Mouse (Mus musculus) kidney, postnatal 36 days (tissue): ENCODE measurements around the gene Strip2.
A peak's percentile ranks its signal among the peaks of the same experiment; 100 is the strongest.

Experiments used
- DNase-seq, 2 experiments: peaks; one replicate each; pipeline ENCODE4 v3.0.0; 2021 to 2022; ENCODE audit warnings: mixed read lengths in 2 of 2

Gene Strip2

DNA sequence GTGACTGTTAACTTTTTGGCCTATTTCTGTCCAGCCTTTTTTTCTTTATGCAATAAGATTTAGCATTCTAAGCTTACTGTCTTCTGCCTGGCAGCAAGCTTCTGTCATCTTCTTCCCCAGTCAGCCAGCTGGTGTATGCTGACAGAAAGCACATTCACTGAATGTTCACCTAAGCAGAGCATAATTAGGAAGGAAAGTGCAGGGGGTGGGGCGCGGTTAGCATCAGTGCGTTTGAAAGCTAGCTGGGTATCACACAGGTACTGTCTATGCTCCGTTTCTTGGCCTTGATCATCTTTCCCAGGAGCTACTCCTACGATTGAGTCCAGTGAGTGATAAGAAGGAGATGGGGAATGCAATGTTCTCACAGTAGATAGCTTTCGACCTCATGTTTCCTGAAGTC, 13.9 kb downstream of the Strip2 start:
- peak in 1 of 2 experiments; percentile 14 for DNase-seq

DNA sequence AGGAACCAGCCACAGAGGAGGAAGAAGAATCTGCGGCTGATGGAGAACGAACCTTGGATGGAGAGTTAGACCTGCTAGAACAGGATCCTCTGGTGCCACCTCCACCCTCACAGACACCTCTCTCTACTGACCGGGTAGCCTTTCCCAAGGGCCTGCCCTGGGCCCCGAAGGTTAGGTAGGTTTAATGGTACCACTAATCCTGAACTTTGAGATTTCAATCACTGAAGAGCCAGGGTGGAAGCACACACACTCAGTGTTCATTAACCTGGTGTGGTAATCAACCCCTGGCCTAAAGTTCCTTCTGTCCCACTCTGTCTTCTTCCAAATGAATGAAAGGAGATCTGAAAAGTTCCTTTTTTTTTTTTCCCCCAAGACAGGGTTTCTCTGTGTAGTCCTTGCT, 14.4 kb downstream of the Strip2 start:
- DNase-seq, result peak in 1 of 2 experiments; percentile 20

DNA sequence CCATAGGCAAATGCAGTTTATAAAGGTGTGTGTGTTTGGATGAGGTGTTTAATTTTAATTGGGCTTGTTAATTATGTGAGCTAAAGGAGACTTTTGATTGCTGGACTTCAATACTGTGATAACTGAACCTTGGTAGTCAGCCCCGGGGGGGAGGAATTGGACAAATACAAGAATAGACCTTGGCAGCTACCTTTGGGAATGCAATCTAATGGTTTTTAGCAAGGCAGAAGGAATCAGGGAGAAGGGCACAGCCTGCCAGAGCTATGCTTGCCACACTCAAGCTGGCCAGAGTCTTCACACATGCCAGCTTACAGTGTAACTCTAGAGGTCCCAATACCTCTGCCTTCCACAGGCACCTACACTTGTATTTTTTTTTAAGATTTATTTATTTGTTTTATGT, 18.9 kb downstream of the Strip2 start:
- DNase-seq, result peak; percentile 50 to 53

DNA sequence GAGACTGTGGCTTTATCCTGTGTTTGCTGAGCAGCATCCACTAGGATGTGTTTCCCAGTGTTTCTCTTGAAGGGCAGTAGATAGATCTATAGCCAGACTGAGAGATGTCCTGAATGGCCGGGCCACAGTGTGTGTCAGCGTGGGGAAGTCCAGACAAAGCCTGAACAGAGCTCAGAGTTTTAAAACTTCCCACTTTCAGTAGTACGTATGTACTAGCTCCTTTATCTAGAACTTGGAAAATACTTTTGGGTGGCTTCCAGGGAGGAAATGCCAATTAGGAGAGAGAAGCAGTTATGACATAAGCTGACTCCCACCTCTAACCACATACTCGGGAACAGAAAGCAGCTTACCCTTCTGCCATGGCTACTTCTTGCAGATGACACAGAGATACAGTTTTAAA, 23.6 kb downstream of the Strip2 start:
- DNase-seq, result no peak

DNA sequence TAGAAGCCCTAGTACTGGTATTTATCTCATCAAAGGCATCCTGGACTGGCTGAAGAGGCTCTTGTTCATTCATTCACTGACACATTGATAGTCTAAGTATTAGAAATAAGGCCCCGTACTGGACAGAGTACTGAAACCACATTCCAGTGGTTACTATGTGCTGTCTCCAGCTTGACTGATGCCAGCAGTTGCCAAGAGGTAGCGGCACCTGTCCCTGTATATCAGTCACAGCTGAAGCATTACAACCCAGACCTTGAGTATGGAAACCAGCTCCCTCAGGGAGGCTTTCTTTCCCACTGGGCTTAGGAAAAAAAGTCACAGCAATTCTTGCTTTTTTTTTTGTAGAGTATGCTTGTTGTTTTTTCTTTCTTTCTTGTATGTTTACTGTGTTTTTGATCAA, 24.2 kb downstream of the Strip2 start:
- DNase-seq, result no peak

DNA sequence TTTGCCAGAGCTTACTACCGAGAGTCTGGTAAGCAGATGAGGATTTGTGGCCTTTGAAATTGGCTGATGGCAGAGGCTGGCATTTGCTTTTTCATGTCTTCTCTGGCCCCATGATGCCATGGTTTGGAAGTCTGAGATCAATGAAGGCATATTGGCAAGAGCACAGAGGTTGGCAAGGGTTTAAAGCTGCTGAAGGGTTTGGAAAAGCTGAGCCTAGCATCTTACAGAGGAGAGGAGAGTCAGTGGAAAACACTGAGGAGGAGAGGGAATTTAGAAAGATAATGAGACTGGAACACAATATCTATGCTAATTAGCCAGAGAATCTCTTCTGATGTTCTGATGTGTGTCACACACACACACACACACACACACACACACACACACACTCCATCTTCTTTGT, 27.7 kb downstream of the Strip2 start:
- no peak for DNase-seq

DNA sequence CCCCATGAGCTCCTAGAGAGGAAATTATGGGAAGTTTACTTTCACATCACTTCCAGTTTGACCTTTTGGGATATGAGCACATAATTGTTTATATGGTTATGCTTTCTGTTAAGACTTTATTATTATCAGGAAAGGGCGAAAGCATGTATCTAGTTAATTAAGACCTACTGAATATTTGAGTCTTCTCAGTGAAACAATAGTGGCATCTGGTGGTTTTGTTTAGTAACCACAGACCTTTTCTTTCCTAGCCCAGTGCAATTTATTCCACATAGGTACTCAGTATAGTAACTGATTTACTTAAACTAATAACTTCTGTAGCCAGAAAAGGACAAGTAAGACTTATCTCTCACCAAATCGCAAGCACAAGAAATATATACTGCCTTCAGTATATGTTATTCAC, 29.8 kb downstream of the Strip2 start:
- no peak for DNase-seq

DNA sequence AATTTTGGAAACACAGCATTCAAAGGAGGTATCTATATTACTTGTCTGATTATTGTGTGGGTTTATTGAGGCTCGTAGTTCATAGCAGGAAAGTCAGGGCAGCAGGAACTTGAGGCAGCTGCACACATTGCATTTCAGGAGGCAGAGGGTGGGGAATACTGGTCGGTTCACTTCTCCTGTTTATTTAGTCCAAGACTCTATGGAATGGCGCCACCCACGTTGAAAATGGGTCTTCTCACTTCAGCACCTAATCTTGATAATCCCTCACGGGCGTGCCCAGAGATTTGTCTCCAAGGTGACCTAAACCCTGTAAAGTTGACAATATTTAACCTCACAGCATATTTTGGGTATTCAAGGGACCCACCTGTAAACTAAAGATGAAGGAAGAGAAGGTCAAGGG, 31.0 kb downstream of the Strip2 start:
- peak; percentile 28 to 32 for DNase-seq

DNA sequence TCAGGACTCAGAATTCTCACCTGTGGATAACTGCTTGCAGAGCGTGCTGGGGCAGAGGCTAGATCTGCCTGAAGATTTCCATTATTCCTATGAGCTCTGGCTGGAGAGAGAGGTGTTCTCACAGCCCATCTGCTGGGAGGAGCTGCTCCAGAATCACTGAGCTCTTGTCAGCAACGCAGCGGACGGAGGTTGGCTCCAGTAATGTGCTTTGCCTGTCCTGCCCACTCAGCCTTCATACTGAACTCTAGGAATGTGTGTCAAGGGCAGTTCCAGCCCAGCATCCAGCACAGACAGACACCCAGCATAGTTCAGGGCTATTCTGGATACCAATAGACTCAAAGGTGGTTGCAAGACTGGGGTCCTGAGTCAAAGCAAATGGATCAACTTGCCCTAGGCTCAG, 39.9 kb downstream of the Strip2 start:
- DNase-seq, result no peak

DNA sequence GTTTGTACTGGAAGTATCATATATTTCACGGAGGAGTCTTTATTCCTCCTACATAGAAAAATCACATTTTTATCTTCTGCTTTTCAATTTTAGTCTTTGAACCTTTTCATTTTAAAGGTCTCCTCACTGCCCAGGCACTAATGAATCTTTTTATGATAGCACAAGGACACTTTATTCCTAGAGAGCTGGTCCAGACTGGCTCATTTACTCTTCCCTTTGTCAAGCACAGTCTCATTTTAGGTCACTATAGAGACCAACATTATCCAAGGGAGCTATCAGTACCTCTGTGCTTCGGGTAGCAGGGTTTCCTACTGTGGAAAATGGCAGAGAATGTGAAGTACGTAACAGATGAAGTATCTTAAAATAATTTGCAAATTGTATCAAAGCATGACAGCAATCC, 41.9 kb downstream of the Strip2 start:
- DNase-seq, result no peak

DNA sequence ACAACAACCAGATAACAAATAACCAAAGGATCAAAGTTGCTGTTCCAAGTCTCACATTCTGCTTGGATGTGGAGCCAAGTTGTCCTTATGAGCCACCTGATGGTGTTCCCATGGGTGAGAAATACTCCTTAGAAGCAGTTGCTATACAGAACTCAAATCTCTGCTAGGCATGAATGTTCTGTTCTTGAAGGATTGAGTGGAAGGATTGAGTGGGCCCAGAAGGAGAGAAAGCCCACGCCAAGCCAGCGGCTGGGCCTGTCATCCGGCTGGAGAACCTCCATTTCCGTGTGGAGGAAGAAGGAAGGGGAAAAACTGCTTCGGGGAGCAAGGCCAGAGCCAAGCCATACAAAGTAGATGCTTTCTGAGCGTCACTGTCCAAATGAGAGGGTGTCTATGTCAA, 44.3 kb downstream of the Strip2 start:
- DNase-seq, result no peak

DNA sequence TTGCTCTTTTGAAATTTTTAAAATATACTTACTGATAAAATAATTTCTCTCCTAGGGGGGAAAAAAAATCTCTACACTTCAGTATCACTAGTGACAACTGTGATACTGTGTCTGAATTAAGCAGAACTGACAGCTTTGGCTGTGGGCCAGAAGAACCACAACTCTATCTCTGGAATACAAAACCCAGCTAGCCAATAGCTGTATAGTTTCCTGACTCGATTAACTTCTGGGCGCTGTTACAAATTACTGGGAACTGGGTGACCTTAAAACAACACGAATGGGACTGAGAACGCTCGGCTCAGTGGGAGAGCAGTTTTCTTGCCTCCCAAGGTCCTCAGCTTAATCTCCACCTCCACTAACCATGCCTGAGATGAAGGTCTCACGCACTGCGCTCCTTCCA, 51.1 kb downstream of the Strip2 start:
- no peak for DNase-seq

DNA sequence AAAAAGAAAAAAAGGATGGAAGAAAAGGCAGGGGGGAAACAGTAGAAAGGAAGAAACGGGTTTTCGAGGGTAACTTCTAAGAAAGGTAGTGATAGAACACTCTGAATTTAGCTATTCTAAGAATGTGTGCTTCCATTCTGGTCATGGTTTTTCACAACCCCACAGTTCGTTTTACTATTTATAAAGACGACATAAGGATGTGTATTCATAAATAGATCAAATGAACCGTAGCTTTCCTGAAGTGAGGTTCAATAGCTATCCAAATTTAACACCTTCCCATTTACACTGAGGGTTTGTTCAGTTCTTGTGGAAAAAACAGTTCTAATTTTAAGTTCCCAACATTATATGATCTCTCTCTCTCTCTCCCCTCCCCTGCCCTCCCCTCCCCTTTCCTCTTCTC, 56.5 kb downstream of the Strip2 start:
- no peak for DNase-seq

DNA sequence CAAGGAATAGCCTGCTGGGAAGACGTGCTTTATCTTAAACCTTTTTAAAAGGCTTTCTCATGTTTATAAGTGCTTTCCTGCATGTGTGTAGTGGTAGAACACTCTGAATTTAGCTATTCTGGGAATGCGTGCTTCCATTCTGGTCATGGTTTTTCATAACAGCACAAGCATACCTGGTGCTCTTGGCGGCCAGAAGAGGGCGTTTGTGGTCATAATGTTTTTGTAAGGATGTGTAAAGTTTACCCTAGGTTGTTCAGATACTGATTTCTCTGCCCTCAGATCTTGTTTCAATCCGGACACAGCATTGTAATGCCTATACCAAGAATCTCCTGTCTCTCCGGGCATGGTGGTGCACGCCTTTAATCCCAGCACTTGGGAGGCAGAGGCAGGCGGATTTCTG, 58.0 kb downstream of the Strip2 start:
- peak in 1 of 2 experiments; percentile 17 for DNase-seq

DNA sequence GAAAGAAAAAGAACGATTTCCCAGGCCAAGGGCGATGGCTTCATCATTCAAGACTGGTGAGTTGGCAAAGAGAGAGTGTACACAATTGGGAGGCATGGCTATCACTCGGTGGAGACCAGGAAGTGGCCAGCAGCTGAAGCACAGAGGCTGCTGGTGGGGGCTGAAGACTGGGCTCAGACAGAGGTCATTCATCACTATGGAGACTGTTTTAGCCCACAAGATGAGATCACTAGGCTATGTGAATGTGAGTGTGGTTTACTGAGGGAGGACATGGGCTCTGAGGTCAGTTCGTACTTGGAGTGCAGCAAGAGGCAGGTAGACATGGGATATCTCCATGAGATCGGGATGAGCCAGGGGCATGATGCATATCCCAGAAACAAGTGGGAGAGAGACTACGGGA, 63.6 kb downstream of the Strip2 start:
- no peak for DNase-seq

DNA sequence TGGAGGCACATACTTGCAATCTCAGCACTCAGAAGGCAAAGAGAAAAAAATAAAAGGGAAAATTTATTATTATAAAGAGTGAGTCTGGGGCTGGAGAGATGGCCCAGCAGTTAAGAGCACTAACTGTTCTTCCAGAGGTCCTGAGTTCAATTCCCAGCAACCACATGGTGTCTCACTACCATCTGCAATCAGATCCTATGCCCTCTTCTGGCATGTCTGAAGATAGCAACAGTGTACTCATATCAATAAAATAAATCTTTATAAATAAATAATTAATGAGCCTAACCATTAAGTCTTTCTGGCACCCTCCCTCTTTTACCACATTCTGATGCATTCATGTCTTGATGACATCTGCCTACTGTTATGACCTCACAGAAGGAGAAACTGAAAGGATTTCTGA, 65.0 kb downstream of the Strip2 start:
- DNase-seq, result no peak

DNA sequence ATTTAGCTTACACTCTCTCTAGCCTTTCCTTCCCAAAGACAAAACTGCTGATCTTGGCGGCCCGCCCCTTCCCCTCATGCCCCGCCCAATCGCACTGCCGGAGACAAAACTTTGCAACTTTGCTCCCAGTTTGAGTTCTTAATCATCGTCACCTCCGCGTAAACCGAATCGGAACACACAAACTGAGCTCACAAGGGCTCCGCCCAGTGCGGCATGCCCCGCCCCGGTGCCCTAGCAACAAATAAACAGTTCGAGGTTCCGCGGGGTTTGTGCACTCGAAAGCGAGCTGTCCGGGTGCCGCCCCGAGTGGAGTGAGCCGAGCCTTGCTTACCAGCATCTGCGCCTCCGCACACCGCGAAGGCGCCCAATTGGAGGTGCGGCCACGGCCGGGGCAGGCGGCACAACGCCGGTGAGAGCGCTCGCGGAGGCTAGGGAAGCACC, 68.3 kb downstream of the Strip2 start:
- peak; percentile 94 for DNase-seq

DNA sequence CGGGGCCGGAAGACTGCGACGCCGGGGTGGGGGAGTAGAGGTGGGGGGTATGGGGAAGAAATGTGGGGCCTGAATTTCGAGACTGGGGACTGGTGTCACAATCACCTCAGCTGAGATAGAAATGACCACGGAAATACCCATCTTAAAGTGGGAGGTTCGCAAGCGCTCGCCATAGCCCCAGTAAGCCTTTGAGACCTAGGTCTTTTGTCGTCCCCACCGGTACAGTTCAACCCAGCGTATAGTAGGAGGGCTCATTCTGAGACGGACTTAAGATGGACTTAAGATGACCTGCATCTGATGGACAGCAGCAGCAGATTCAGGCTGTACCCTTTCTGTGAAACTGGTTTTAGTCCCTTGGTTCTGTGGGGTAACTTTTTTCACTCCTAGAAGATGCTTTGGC, 68.7 kb downstream of the Strip2 start:
- no peak for DNase-seq

DNA sequence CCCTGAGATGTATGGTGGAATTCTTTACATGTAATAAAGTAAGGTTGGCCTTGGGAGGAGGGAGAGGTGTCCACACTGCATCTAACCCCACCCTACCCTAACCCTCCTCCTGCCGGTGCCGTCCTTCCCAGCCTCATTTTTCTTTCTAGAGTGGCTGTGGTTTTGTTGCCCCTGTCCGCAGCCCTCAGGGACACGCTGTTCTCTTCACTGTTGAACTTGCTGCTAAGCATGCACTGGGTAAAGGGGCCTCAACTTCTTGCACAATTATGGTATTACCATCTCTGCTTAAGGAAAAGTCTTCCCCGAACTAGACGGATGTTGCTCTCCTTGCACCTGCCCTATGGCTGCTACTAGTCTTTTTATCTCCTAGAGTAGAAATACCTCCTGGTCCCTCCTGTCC, 69.2 kb downstream of the Strip2 start:
- no peak for DNase-seq

DNA sequence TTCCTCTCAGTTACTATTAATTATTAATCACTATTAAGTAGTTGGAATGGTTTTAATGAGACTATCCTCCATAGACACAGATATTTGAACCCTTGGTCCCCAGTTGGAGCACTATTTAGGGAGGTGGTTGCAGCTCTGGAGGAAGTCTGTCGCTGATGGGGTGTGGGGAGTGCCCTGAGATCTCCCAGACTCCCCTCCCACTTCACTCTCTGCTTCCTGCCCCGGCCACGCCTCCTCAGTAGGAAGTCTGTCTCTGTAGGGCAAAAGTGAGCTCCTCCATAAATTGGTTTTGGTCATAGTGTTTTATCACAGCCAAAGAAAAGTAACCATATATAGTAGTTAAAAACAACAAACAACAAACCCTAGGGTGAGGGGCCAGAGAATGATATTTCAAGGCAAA, 70.4 kb downstream of the Strip2 start:
- no peak for DNase-seq

DNA sequence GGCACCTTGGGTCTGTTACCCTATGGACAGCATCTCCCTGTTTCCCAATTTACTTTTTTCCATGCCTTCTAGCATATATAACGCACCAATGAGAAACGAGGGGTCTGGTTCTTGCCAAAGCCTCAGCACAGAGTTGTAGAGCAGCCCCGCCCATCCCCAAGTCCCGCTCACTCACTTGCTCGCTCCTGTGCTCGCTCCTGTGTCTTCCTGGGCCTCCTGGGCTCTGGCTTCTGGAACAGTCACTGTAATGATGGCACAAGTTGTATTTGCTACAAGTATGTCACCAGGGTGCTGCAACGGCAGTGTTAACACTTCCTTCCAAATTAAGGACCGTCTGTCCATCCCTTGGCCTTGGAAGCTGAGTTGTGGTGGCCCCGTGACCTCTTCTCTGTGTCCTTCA, 81.3 kb downstream of the Strip2 start:
- peak in 1 of 2 experiments; percentile 44 for DNase-seq

DNA sequence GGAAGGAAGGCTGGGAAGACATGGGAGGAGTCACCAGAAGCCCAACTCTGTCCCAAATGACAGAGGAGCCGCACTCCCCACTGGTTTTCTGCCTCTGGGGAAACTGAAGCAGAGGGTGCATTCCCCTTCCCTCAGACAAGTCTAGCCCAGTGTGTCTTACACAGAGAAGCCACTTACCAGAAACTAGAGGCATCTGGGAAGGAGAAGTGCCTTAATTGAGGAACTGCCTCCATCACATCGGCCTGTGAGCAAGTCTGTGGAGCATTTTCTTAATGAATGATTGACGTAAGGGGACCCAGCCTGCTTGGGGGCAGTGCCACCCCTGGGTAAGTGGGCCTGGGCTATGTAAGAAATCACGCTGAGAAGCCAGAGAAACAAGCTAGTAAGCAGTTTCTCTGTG, 82.0 kb downstream of the Strip2 start:
- DNase-seq, result no peak

DNA sequence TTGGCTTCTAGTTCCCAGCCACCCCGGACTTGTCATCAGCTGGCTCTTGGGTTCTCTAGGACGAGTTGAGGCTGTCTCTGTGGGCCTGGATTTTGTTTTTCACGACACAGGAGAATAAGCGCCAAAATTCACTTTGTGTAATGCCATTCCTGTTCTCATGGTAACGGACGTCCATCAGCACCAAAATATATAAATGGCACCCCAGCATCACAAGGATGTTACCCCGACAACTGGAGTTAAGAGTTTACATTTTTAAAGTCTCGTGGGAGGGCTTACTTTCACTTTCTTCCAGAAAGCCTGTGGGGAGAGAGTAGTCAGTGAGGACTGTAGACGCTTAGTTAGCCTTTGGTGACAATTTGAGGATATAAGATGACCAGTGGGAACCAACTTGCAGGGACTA, 85.8 kb downstream of the Strip2 start:
- no peak for DNase-seq

DNA sequence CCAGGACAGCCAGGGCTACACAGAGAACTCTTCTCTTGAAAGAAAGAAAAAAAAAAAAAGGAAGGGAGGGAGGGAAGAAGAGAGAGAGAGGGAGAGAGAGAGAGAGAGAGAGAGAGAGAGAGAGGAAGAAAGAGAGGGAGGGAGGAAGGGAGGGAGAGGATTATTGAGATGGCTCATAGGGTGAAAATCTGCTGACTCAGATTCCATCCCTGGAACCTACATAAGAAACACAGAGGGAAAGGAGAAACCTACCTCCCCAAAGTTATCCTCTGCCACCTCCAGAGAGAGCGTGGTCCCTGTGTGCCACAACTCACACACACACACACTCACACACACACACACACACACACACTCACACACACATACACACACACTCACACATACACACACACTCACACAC, 89.0 kb downstream of the Strip2 start:
- DNase-seq, result no peak

DNA sequence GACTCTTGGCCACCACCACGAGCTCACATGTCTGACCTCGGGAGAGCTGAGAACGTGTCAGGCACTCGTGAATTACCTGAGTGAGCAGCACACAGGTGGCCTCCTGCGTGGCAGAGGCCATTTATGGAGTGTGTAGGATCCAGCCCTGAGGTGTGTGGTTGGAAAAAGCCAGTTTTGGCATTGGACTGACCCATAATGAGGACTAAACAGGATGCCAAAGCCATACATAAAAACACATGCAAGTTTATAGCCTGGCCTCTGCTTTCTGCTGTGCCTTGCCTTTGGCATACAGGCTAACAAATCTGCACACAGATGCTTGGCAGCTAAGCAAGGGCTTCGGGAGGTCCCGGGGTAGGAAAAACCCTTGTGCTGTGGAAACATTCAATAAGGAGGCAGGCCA, 92.4 kb downstream of the Strip2 start:
- peak in 1 of 2 experiments; percentile 13 for DNase-seq
